Mouse (Mus musculus): ENCODE measurements around the gene Themis2. TPM values are rescaled to one million over a fixed set of nuclear protein-coding genes. Genes with fewer than 3 reads are reported as not detected.
A peak's percentile ranks its signal among the peaks of the same experiment; 100 is the strongest.

The Themis2 gene
- polyA plus RNA-seq (2012; rRNA removed) = 4.0 and 4.9 TPM in 2 replicates

GRCm38 (mm10) chr4:132796196-132796886 lies at the start of gene Themis2:
Gene Themis2 (minus strand): TSS chr4:132796387.
- H3K36me3 ChIP-seq (ENCODE audit: control insufficient read depth, insufficient read depth, low read length) = no peaks in the 10 kb centered on the region
- WGBS = under 1% methylated on average over 21 of the region's 21 CpGs
- H3K4me3 ChIP-seq (ENCODE audit: low read depth, low read length) = peak within 1 kb of the TSS; percentile 67
- TF ChIP-seq CTCF (IDR thresholded peaks at IDR 0.05; ENCODE audit: extremely low read depth, insufficient read length, insufficient replicate concordance, low read depth, low read length) (no peak), POLR2A (IDR thresholded peaks at IDR 0.05; ENCODE audit: low read depth, low read length) (peak; percentile 51)
- peak within 1 kb of the TSS; percentile 31 for H3K27ac ChIP-seq (ENCODE audit: insufficient read depth, low read depth, low read length)
- no peaks in the 10 kb centered on the region for H3K27me3 ChIP-seq (ENCODE audit: control insufficient read depth, insufficient read depth, low read length)
- peaks cover 3% of the 10 kb centered on the region for H3K4me1 ChIP-seq (ENCODE audit: control insufficient read depth, insufficient read depth, insufficient read length, low read length)

GRCm38 (mm10) chr4:132843705-132844071 lies 47.5 kb upstream of the Themis2 start:
- 76% methylated on average over 1 of the region's 1 CpGs for WGBS
- H3K36me3 ChIP-seq (ENCODE audit: control insufficient read depth, insufficient read depth, low read length) = peaks cover 7% of the 10 kb centered on the region
- no peak for TF ChIP-seq POLR2A (IDR thresholded peaks at IDR 0.05; ENCODE audit: low read depth, low read length)
- no peak for TF ChIP-seq CTCF (IDR thresholded peaks at IDR 0.05; ENCODE audit: extremely low read depth, insufficient read length, insufficient replicate concordance, low read depth, low read length)
- H3K4me1 ChIP-seq (ENCODE audit: control insufficient read depth, insufficient read depth, insufficient read length, low read length) = no peaks in the 10 kb centered on the region
- no peaks in the 10 kb centered on the region for H3K27me3 ChIP-seq (ENCODE audit: control insufficient read depth, insufficient read depth, low read length)
- H3K27ac ChIP-seq (ENCODE audit: insufficient read depth, low read depth, low read length) = no peak overlapping the region
- no peak overlapping the region for H3K4me3 ChIP-seq (ENCODE audit: low read depth, low read length)

DNA sequence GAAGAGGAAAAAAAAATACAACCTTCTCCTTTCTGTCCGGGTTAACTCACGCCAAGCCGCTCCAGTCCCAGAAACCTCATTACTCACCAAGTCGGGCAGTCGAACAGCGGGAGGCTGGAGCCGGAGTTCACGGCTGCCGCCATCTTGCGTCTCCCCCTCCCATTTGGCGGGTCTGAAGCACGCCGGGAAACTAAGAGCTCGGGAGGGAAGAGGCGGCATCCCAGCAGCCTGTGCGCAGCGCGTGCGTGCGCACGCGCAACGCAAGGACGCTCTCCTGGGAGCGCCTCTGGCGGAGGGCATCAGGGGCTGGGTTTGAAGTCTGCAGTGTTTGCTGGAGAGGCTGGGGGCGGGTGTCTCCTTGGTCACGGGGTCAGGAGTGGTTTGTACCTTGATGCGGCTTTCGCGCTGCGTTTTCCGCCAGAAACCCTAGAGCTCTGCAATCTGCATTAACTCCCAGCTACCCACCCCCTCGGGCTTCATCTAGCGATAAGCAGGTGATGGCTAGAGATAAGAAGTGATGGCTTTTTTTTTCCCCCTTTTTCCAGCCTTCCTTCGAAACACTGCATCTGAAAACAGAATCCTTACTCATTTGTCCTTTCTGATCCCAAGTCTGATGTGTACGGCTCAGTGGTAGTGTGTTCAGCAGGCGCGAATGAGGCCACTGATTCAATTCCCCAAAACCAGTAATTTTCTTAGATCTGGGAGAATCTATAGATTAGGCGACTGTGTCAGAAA lies 47.0 kb upstream of the Themis2 start, which contains the start of gene Ppp1r8:
TSS of gene Ppp1r8 (minus strand) at position 200 of the 735 bp plus-strand sequence.
- Histone ChIP-seq H3K27ac (ENCODE audit: insufficient read depth, low read depth, low read length) (no peak within 1 kb of the TSS), H3K4me1 (ENCODE audit: control insufficient read depth, insufficient read depth, insufficient read length, low read length) (no peaks in the 10 kb centered on the region), H3K36me3 (ENCODE audit: control insufficient read depth, insufficient read depth, low read length) (peaks cover 5% of the 10 kb centered on the region), H3K4me3 (ENCODE audit: low read depth, low read length) (peak within 1 kb of the TSS; percentile 77), H3K27me3 (ENCODE audit: control insufficient read depth, insufficient read depth, low read length) (no peaks in the 10 kb centered on the region)
- TF ChIP-seq CTCF (IDR thresholded peaks at IDR 0.05; ENCODE audit: extremely low read depth, insufficient read length, insufficient replicate concordance, low read depth, low read length) (peak; percentile 39; the same call in 1 of the 2 replicates), POLR2A (IDR thresholded peaks at IDR 0.05; ENCODE audit: low read depth, low read length) (peak; percentile 91)
- WGBS = 1% methylated on average over 40 of the region's 40 CpGs

- Histone ChIP-seq H3K4me3 (ENCODE audit: low read depth, low read length) (peak overlapping the region; percentile 77), H3K27ac (ENCODE audit: insufficient read depth, low read depth, low read length) (no peak overlapping the region), H3K27me3 (ENCODE audit: control insufficient read depth, insufficient read depth, low read length) (no peaks in the 10 kb centered on the region), H3K36me3 (ENCODE audit: control insufficient read depth, insufficient read depth, low read length) (peaks cover 9% of the 10 kb centered on the region), H3K4me1 (ENCODE audit: control insufficient read depth, insufficient read depth, insufficient read length, low read length) (no peaks in the 10 kb centered on the region)
- WGBS = under 1% methylated on average over 30 of the region's 30 CpGs
- TF ChIP-seq CTCF (IDR thresholded peaks at IDR 0.05; ENCODE audit: extremely low read depth, insufficient read length, insufficient replicate concordance, low read depth, low read length) (no peak), POLR2A (IDR thresholded peaks at IDR 0.05; ENCODE audit: low read depth, low read length) (no peak)
Observed at GRCm38 (mm10) chr4:132842281-132842906, 46.2 kb upstream of the Themis2 start.

- Histone ChIP-seq H3K27ac (ENCODE audit: insufficient read depth, low read depth, low read length) (no peak overlapping the region), H3K4me1 (ENCODE audit: control insufficient read depth, insufficient read depth, insufficient read length, low read length) (no peaks in the 10 kb centered on the region), H3K36me3 (ENCODE audit: control insufficient read depth, insufficient read depth, low read length) (peaks cover 14% of the 10 kb centered on the region), H3K4me3 (ENCODE audit: low read depth, low read length) (no peak overlapping the region), H3K27me3 (ENCODE audit: control insufficient read depth, insufficient read depth, low read length) (no peaks in the 10 kb centered on the region)
- 45% methylated on average over 3 of the region's 3 CpGs for WGBS
- TF ChIP-seq POLR2A (IDR thresholded peaks at IDR 0.05; ENCODE audit: low read depth, low read length) (no peak), CTCF (IDR thresholded peaks at IDR 0.05; ENCODE audit: extremely low read depth, insufficient read length, insufficient replicate concordance, low read depth, low read length) (no peak)
Observed at GRCm38 (mm10) chr4:132841493-132841892, 45.3 kb upstream of the Themis2 start.

- Histone ChIP-seq H3K27ac (ENCODE audit: insufficient read depth, low read depth, low read length) (no peak overlapping the region), H3K4me3 (ENCODE audit: low read depth, low read length) (no peak overlapping the region), H3K27me3 (ENCODE audit: control insufficient read depth, insufficient read depth, low read length) (no peaks in the 10 kb centered on the region), H3K4me1 (ENCODE audit: control insufficient read depth, insufficient read depth, insufficient read length, low read length) (no peaks in the 10 kb centered on the region), H3K36me3 (ENCODE audit: control insufficient read depth, insufficient read depth, low read length) (peaks cover 21% of the 10 kb centered on the region)
- TF ChIP-seq POLR2A (IDR thresholded peaks at IDR 0.05; ENCODE audit: low read depth, low read length) = no peak
- peak; percentile 82; the same call in 1 of the 2 replicates for TF ChIP-seq CTCF (IDR thresholded peaks at IDR 0.05; ENCODE audit: extremely low read depth, insufficient read length, insufficient replicate concordance, low read depth, low read length)
- WGBS = 58% methylated on average over 8 of the region's 8 CpGs
Observed at GRCm38 (mm10) chr4:132823614-132824366, 27.6 kb upstream of the Themis2 start.
